ENCODE assay signal across 27 mouse cellular contexts in the genomic region with DNA sequence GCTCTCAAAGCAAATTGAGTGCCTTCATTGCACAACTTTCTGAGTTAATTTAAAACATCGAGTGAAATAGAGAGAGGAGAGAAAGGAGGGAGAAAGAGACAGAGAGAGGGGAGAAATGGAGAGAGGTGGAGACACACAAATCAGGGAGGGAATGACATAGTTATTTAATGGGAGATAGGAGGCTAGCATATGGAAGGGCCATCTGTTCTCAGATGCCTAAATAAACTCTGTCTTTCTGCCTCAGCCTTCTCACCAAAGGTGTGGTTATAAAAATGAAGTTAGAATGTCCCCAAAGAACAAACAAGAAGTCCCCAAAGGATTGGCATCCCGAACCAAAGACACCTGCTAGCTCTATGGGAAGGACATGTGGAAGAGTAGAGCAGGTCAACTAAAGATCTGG. TPM values are rescaled to one million over a fixed set of nuclear protein-coding genes. Genes with fewer than 3 reads are reported as not detected.
DNase-seq lines count a peak whose midpoint lies in the region; ATAC-seq and TF ChIP-seq lines count a peak whose summit lies in the region.
"Had no signal": no experiment of that assay in that cellular context is flagged by ENCODE, and none has a peak within 500 bp of the region (broad histone marks: within the 10 kb centered on the region; RNA-seq: fewer than 3 reads in every experiment).

No protein-coding gene starts in this region.

- H3K9ac ChIP-seq in liver, adult 2 months (ENCODE audit: low read depth, low read length), result no peak overlapping the region
- no peak overlapping the region for H3K9ac ChIP-seq in liver, postnatal 0 days (replicated peaks)
- H3K9ac ChIP-seq: embryonic facial prominence, embryonic 15.5 days; forebrain, embryonic 15.5 days; heart, embryonic 15.5 days; hindbrain, embryonic 14.5 days had no signal

- no peak overlapping the region for H3K4me3 ChIP-seq in liver, adult 2 months (ENCODE audit: insufficient read depth, low read depth, low read length)
- no peak overlapping the region for H3K4me3 ChIP-seq in liver, postnatal 0 days (ENCODE audit: low read depth, low read length)
- H3K4me3 ChIP-seq: embryonic facial prominence, embryonic 15.5 days; erythroblast, embryonic 14.5 days; forebrain, embryonic 10.5 days; forebrain, embryonic 15.5 days; heart, embryonic 15.5 days; hindbrain, embryonic 10.5 days had no signal

- WGBS in liver, adult 2 months, result 28% methylated on average over 2 of the region's 2 CpGs
- 57% methylated on average over 2 of the region's 2 CpGs for WGBS in liver, postnatal 0 days (ENCODE audit: insufficient replicate concordance)

- no peaks in the 10 kb centered on the region for H3K9me3 ChIP-seq in liver, postnatal 0 days (ENCODE audit: low read length)
- H3K9me3 ChIP-seq: embryonic facial prominence, embryonic 15.5 days; forebrain, embryonic 10.5 days; forebrain, embryonic 15.5 days; heart, embryonic 15.5 days; hindbrain, embryonic 10.5 days had no signal

- TF ChIP-seq EP300 in liver, postnatal 0 days (IDR thresholded peaks at IDR 0.05; ENCODE audit: low read depth), result no peak

- peaks cover 57% of the 10 kb centered on the region for H3K36me3 ChIP-seq in liver, adult 2 months (ENCODE audit: control insufficient read depth, insufficient read depth, low read length)
- H3K36me3 ChIP-seq in liver, postnatal 0 days (replicated peaks; ENCODE audit: insufficient read depth, low read length), result no peaks in the 10 kb centered on the region; the same call in 1 of the 2 replicates
- H3K36me3 ChIP-seq: embryonic facial prominence, embryonic 15.5 days; forebrain, embryonic 10.5 days; forebrain, embryonic 15.5 days; heart, embryonic 15.5 days; hindbrain, embryonic 10.5 days had no signal

- TF ChIP-seq POLR2A in liver, adult 2 months (IDR thresholded peaks at IDR 0.05; ENCODE audit: extremely low read depth, insufficient read depth, low read length), result no peak

- no peaks in the 10 kb centered on the region; the same call in 1 of the 2 replicates for H3K79me2 ChIP-seq in liver, adult 2 months (ENCODE audit: control insufficient read depth, insufficient read depth, low read length)

- H3K4me1 ChIP-seq in liver, adult 2 months (ENCODE audit: control insufficient read depth, insufficient read depth, low read length), result peaks cover 10% of the 10 kb centered on the region
- no peaks in the 10 kb centered on the region for H3K4me1 ChIP-seq in liver, postnatal 0 days (ENCODE audit: insufficient read depth)
- H3K4me1 ChIP-seq: embryonic facial prominence, embryonic 15.5 days; forebrain, embryonic 10.5 days; forebrain, embryonic 15.5 days; heart, embryonic 15.5 days; hindbrain, embryonic 10.5 days had no signal

- H3K4me2 ChIP-seq in liver, postnatal 0 days (ENCODE audit: low read depth, low read length), result no peak overlapping the region
- H3K4me2 ChIP-seq: embryonic facial prominence, embryonic 15.5 days; forebrain, embryonic 15.5 days; heart, embryonic 11.5 days; heart, embryonic 15.5 days; hindbrain, embryonic 14.5 days had no signal

- DNase-seq in frontal cortex, adult 2 months (ENCODE audit: extremely low spot score in 1 of 2, low spot score in 1 of 2), result peak; percentile 22 to 57
- no peak for DNase-seq in frontal cortex, postnatal 14 days (ENCODE audit: low spot score in 2 of 2)
- DNase-seq in liver, adult 2 months (ENCODE audit: extremely low read depth, low read depth, low spot score), result no peak
- DNase-seq in liver, postnatal 0 days, result no peak
- peak; percentile 13 to 17 for DNase-seq in right cerebral cortex, adult 2 months (ENCODE audit: low spot score in 2 of 2)
- DNase-seq in right cerebral cortex, postnatal 10 days (ENCODE audit: low spot score in 2 of 2), result no peak
- DNase-seq in heart, postnatal 10 days, result no peak
- DNase-seq: adrenal gland, postnatal 14 days; cerebellum, adult 2 months; cerebellum, postnatal 10 days; gastrocnemius, postnatal 10 days; heart, adult 18-20 months had no signal

- intact Hi-C loops in heart, postnatal 10 days (cut with DNase I), result no loop called here

- no peaks in the 10 kb centered on the region for H3K27me3 ChIP-seq in liver, adult 2 months (ENCODE audit: control insufficient read depth, insufficient read depth, low read length)
- H3K27me3 ChIP-seq in liver, postnatal 0 days (ENCODE audit: insufficient read depth, low read length), result no peaks in the 10 kb centered on the region
- H3K27me3 ChIP-seq: CH12.LX; embryonic facial prominence, embryonic 15.5 days; forebrain, embryonic 15.5 days; heart, embryonic 15.5 days had no signal

- no peak for TF ChIP-seq CTCF in liver, adult 2 months (IDR thresholded peaks at IDR 0.05; ENCODE audit: low read depth, low read length)
- no peak for TF ChIP-seq CTCF in liver, postnatal 0 days (IDR thresholded peaks at IDR 0.05; ENCODE audit: low read depth)

- ATAC-seq in liver, postnatal 0 days, result no peak
- ATAC-seq: activated CD4-positive, CD25-positive, alpha-beta regulatory T cell, adult 4 months; forebrain, embryonic 15.5 days; Patski had no signal

- H3K27ac ChIP-seq in liver, adult 2 months (replicated peaks; ENCODE audit: insufficient read depth, low read depth, low read length), result 0 out of 2 replicates have a peak overlapping the region, but pooled peaks have one; percentile 29
- no peak overlapping the region for H3K27ac ChIP-seq in liver, postnatal 0 days (ENCODE audit: low read depth)
- H3K27ac ChIP-seq: embryonic facial prominence, embryonic 15.5 days; forebrain, embryonic 10.5 days; forebrain, embryonic 15.5 days; heart, embryonic 15.5 days; hindbrain, embryonic 10.5 days; hindbrain, embryonic 14.5 days had no signal

RNA-seq across cellular contexts. Expression of gene Slc17a3, which starts 10.1 kb away (rescaled TPM):
- polyA plus RNA-seq in frontal cortex, adult 2 months (2012; rRNA removed), result not detected in 2 replicates
- total RNA-seq in liver, adult 2 months (2014; rRNA removed), result 32.8 and 38.1 TPM in 2 replicates
- polyA plus RNA-seq in liver, adult 2 months (2012; rRNA removed), result 34.5 and 39.7 TPM in 2 replicates
- 4.8 and 6.0 TPM in 2 replicates for polyA plus RNA-seq in liver, postnatal 0 days (2015; fragmentation: Nextera tagmentation; extraction: Ambion mirVana)
- not detected for total RNA-seq in heart, postnatal 10 days (2021)
- total RNA-seq: CH12.LX; heart, adult 18-20 months; heart, postnatal 25 days had no signal
- polyA plus RNA-seq: activated CD4-positive, CD25-positive, alpha-beta regulatory T cell, adult 4 months; embryonic facial prominence, embryonic 11.5 days; embryonic facial prominence, embryonic 15.5 days; erythroblast, embryonic 14.5 days; forebrain, embryonic 10.5 days; forebrain, embryonic 15.5 days; heart, embryonic 11.5 days; heart, embryonic 15.5 days; hindbrain, embryonic 10.5 days; hindbrain, embryonic 14.5 days had no signal

RNA-seq across cellular contexts. Expression of gene Slc17a1, which starts 18.3 kb away (rescaled TPM):
- not detected in 2 replicates for polyA plus RNA-seq in frontal cortex, adult 2 months (2012; rRNA removed)
- total RNA-seq in liver, adult 2 months (2014; rRNA removed), result 13.3 and 20.1 TPM in 2 replicates
- polyA plus RNA-seq in liver, adult 2 months (2012; rRNA removed), result 12.9 and 14.5 TPM in 2 replicates
- polyA plus RNA-seq in liver, postnatal 0 days (2015; fragmentation: Nextera tagmentation; extraction: Ambion mirVana), result 1.0 and 1.2 TPM in 2 replicates
- total RNA-seq in heart, postnatal 10 days (2021), result not detected
- total RNA-seq: adrenal gland, adult 18-20 months; CH12.LX; gastrocnemius, postnatal 10 days; gastrocnemius, postnatal 4 days; heart, adult 18-20 months; heart, postnatal 25 days had no signal
- polyA plus RNA-seq: activated CD4-positive, CD25-positive, alpha-beta regulatory T cell, adult 4 months; cerebellum, adult 2 months; embryonic facial prominence, embryonic 11.5 days; embryonic facial prominence, embryonic 15.5 days; erythroblast, embryonic 14.5 days; forebrain, embryonic 10.5 days; forebrain, embryonic 15.5 days; heart, embryonic 11.5 days; heart, embryonic 15.5 days; hindbrain, embryonic 10.5 days; hindbrain, embryonic 14.5 days had no signal

RNA-seq across cellular contexts. Expression of gene Slc17a2, which starts 42.5 kb away (rescaled TPM):
- polyA plus RNA-seq in frontal cortex, adult 2 months (2012; rRNA removed), result 0.02 and 0.04 TPM in 2 replicates
- 175 and 208 TPM in 2 replicates for total RNA-seq in liver, adult 2 months (2014; rRNA removed)
- polyA plus RNA-seq in liver, adult 2 months (2012; rRNA removed), result 144 and 189 TPM in 2 replicates
- polyA plus RNA-seq in liver, postnatal 0 days (2015; fragmentation: Nextera tagmentation; extraction: Ambion mirVana), result 37.0 and 39.8 TPM in 2 replicates
- not detected for total RNA-seq in heart, postnatal 10 days (2021)
- total RNA-seq: adrenal gland, adult 18-20 months; CH12.LX; heart, adult 18-20 months; heart, postnatal 25 days had no signal
- polyA plus RNA-seq: activated CD4-positive, CD25-positive, alpha-beta regulatory T cell, adult 4 months; cerebellum, adult 2 months; embryonic facial prominence, embryonic 11.5 days; embryonic facial prominence, embryonic 15.5 days; erythroblast, embryonic 14.5 days; forebrain, embryonic 10.5 days; forebrain, embryonic 15.5 days; heart, embryonic 11.5 days; heart, embryonic 15.5 days; hindbrain, embryonic 10.5 days; hindbrain, embryonic 14.5 days; Patski had no signal

Comparison
In these comparisons a context has a peak if more than half of its experiments do, and no peak if none do; other contexts are left out.
1. DNase-seq: peak in frontal cortex, adult 2 months (2 of 2) and right cerebral cortex, adult 2 months (2 of 2); none in frontal cortex, postnatal 14 days (0 of 2), liver, adult 2 months (single experiment), liver, postnatal 0 days (single experiment), right cerebral cortex, postnatal 10 days (0 of 2) and heart, postnatal 10 days (0 of 2).
2. RNA of gene Slc17a2, which starts 42.5 kb away (polyA plus RNA-seq): 144 to 189 TPM in liver, adult 2 months and 37.0 to 39.8 TPM in liver, postnatal 0 days; 0.02 to 0.04 TPM in frontal cortex, adult 2 months; every median in the first group is over 10 times any median in the second.